Mouse (Mus musculus) olfactory bulb, adult 2 months (tissue): ENCODE measurements around the gene Col11a2.

Experiments used
- CTCF ChIP-seq: fragments of 200-500 bp; IDR thresholded peaks from 2 replicates; pipeline ENCODE4 v1.5.1; 2012; ENCODE audit warnings: low read depth, mild to moderate bottlenecking, low read length, moderate library complexity; ENCODE audit not compliant: insufficient read depth
- POLR2A ChIP-seq: fragments of 200-500 bp; IDR thresholded peaks from 2 replicates; pipeline ENCODE4 v1.6.1; 2012; ENCODE audit warnings: mild to moderate bottlenecking, low read depth, low read length, moderate library complexity; ENCODE audit not compliant: insufficient read depth

DNA sequence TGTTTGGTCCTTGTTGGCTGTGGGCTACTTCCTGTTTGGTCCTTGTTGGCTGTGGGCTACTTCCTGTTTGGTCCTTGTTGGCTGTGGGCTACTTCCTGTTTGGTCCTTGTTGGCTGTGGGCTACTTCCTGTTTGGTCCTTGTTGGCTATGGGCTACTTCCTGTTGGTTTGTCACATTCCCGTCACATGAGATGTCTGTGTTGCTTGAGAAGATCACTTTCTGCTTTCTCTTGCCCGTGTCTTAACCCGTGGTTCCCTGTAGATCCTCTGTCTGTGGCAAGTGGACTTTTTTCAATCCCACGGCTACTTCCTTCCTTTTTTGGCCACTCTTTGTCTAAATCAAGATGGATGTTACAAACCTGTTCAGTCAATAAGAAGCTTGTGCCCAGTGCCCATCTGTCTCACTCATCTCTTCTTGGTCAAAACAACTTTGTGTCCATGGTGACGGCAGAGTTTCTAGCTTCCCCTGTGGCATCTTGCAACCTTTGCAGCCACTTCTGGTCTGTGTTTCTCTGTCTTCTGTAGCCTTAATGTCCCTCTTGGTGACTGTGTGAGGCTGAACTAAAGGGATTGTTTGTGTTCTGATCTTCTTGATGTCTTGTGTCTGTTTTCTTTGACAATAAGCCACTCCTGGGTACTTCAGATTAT lies 8.3 kb downstream of the Col11a2 start:
- no peak for TF ChIP-seq POLR2A
- no peak for TF ChIP-seq CTCF
